Mouse (Mus musculus) E14TG2a.4 (cell line): ENCODE measurements around the gene Plcd1.

ENCODE experiments used
- CTCF ChIP-seq: conservative IDR thresholded peaks from 2 replicates; pipeline ENCODE4 v1.5.1; 2014; ENCODE audit warnings: low read length
- POU5F1 ChIP-seq: IDR thresholded peaks from 2 replicates; pipeline ENCODE4 v1.6.1; 2014; ENCODE audit warnings: low read length, borderline replicate concordance

- TF ChIP-seq CTCF (no peak), POU5F1 (no peak)
Measured at GRCm38 (mm10) chr9:119114911-119115310, 21.6 kb upstream of the Plcd1 start.
